Mouse (Mus musculus): Measurements from ENCODE around the gene Tab1.

DNA sequence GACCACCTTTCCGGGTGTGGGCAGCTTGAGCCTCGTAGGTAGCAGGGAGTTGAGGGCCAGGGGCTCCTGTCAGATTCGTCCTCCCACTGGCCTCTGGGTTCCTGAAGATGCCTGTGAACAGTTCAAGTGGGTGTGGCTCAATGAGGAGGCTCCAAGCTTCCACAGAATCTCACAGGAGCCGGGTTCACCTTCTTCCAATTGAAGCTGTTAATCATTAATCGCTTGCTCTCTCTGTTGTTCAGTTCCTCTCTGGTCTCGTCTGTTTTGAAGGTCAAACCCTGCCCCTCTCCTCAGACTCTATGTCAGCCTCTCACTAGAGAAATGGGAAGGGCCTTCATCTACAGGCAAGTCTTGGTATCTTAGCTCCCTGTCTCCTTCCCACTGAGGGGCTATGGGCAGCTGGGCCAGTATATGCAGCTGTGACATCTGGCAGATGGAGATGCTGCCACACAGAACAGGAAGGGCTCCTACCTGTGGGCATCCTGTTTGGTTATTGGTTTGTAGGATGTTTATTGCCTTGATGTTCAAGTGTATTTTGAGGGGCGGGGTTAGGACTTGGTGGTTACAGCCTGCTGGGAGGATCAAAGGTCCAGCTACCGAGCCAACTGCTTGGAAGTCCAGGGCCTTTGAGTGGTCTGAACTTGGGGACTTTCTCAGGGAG, 58.8 kb downstream of the Tab1 start:
- TF ChIP-seq CTCF (IDR thresholded peaks at IDR 0.05; ENCODE audit: extremely low read depth, insufficient read depth, low read length) = no peak
- no peak for TF ChIP-seq POLR2A (IDR thresholded peaks at IDR 0.05; ENCODE audit: extremely low read depth, insufficient read depth, low read length)

All from cortical plate, adult 2 months (tissue).